Mouse (Mus musculus) CD4-positive, CD25-positive, alpha-beta regulatory T cell, adult 4 months (primary cell): ENCODE measurements around the gene Tdo2. TPM values are rescaled to one million over a fixed set of nuclear protein-coding genes. Genes with fewer than 3 reads are reported as not detected.

Experiments used
- ATAC-seq: one replicate; pipeline ENCODE4 v1.8.0; 2017
- polyA plus RNA-seq, 2 experiments: library from polyadenylated mRNA; unstranded; fragments of 100-300 nt; shearing (Covaris generic); gene quantifications; one replicate each; pipeline ENCODE4 v1.2.1; 2017

Gene Tdo2
- under 1 TPM; 0.40 to 0.51 TPM for polyA plus RNA-seq

GRCm38 (mm10) chr3:81976102-81976501 is at the start of gene Tdo2:
Tdo2 (minus strand) TSS chr3:81976202.
- no peak for ATAC-seq

- ATAC-seq = no peak
Measured at GRCm38 (mm10) chr3:82023065-82023464, 47.1 kb upstream of the Tdo2 start.

- ATAC-seq = no peak
Measured at GRCm38 (mm10) chr3:82022421-82022920, 46.5 kb upstream of the Tdo2 start.

GRCm38 (mm10) chr3:82014148-82014703 is 38.2 kb upstream of the Tdo2 start:
- no peak for ATAC-seq

- ATAC-seq = no peak
Measured at GRCm38 (mm10) chr3:82007002-82007401, 31.0 kb upstream of the Tdo2 start.

GRCm38 (mm10) chr3:81995988-81996387 is 20.0 kb upstream of the Tdo2 start:
- ATAC-seq = peak; percentile 63

- ATAC-seq = no peak
Measured at GRCm38 (mm10) chr3:81995371-81995770, 19.4 kb upstream of the Tdo2 start.

GRCm38 (mm10) chr3:81990531-81990930 is 14.5 kb upstream of the Tdo2 start:
- no peak for ATAC-seq

- no peak for ATAC-seq
Measured at GRCm38 (mm10) chr3:81989692-81990141, 13.7 kb upstream of the Tdo2 start.

GRCm38 (mm10) chr3:81987628-81988027 is 11.6 kb upstream of the Tdo2 start:
- no peak for ATAC-seq

- ATAC-seq = no peak
Measured at GRCm38 (mm10) chr3:81986103-81986502, 10.1 kb upstream of the Tdo2 start.

GRCm38 (mm10) chr3:81985100-81985499 is 9.1 kb upstream of the Tdo2 start:
- no peak for ATAC-seq

- no peak for ATAC-seq
Measured at GRCm38 (mm10) chr3:81983120-81983895, 7.3 kb upstream of the Tdo2 start.

GRCm38 (mm10) chr3:81981990-81982389 is 6.0 kb upstream of the Tdo2 start, which contains the start of gene Asic5:
Asic5 (plus strand) TSS chr3:81982290.
- no peak for ATAC-seq

- no peak for ATAC-seq
Measured at GRCm38 (mm10) chr3:81981576-81981975, 5.6 kb upstream of the Tdo2 start.

GRCm38 (mm10) chr3:81975607-81976006 is 395 bp downstream of the Tdo2 start:
- no peak for ATAC-seq

- no peak for ATAC-seq
Measured at GRCm38 (mm10) chr3:81964596-81964995, 11.4 kb downstream of the Tdo2 start.

- no peak for ATAC-seq
Measured at GRCm38 (mm10) chr3:81963768-81964167, 12.2 kb downstream of the Tdo2 start.

- no peak for ATAC-seq
Measured at GRCm38 (mm10) chr3:81961336-81961735, 14.7 kb downstream of the Tdo2 start.

- no peak for ATAC-seq
Measured at GRCm38 (mm10) chr3:81957484-81957883, 18.5 kb downstream of the Tdo2 start.

- no peak for ATAC-seq
Measured at GRCm38 (mm10) chr3:81951785-81952184, 24.2 kb downstream of the Tdo2 start.

- no peak for ATAC-seq
Measured at GRCm38 (mm10) chr3:81949048-81949447, 27.0 kb downstream of the Tdo2 start.

GRCm38 (mm10) chr3:81944851-81945393 is 31.1 kb downstream of the Tdo2 start:
- no peak for ATAC-seq

GRCm38 (mm10) chr3:81943097-81943496 is 32.9 kb downstream of the Tdo2 start:
- no peak for ATAC-seq
